In genomic region chr9:123165781-123166443, GRCm38 (mm10) we compare ENCODE assay signal across 22 mouse cellular contexts. TPM values are rescaled to one million over a fixed set of nuclear protein-coding genes. Genes with fewer than 3 reads are reported as not detected.
A peak's percentile ranks its signal among the peaks of the same experiment; 100 is the strongest.
DNase-seq lines count a peak whose midpoint lies in the region; ATAC-seq lines count a peak whose summit lies in the region.
"Had no signal": no experiment of that assay in that cellular context is flagged by ENCODE, and none has a peak within 500 bp of the region (broad histone marks: within the 10 kb centered on the region; RNA-seq: fewer than 3 reads in every experiment).

No protein-coding gene starts in this region.

- 84% methylated on average over 3 of the region's 3 CpGs for WGBS in forebrain, embryonic 14.5 days
- 85% methylated on average over 3 of the region's 3 CpGs for WGBS in forebrain, embryonic 10.5 days
- WGBS in midbrain, embryonic 16.5 days = 66% methylated on average over 3 of the region's 3 CpGs
- 86% methylated on average over 3 of the region's 3 CpGs for WGBS in midbrain, embryonic 11.5 days

- no peak overlapping the region for H3K4me3 ChIP-seq in forebrain, embryonic 14.5 days (ENCODE audit: low read depth, low read length)
- no peak overlapping the region for H3K4me3 ChIP-seq in forebrain, embryonic 10.5 days
- H3K4me3 ChIP-seq in midbrain, embryonic 16.5 days (ENCODE audit: low read depth, low read length) = no peak overlapping the region
- H3K4me3 ChIP-seq in midbrain, embryonic 11.5 days (ENCODE audit: low read depth, low read length) = no peak overlapping the region
- H3K4me3 ChIP-seq: embryonic facial prominence, embryonic 12.5 days; heart, adult 2 months; limb, embryonic 12.5 days; liver, embryonic 13.5 days; neural tube, embryonic 15.5 days had no signal

- DNase-seq in forebrain, embryonic 14.5 days (ENCODE audit: low spot score) = peak; percentile 7
- no peak for DNase-seq in forebrain, embryonic 10.5 days (ENCODE audit: extremely low spot score, low spot score)
- peak; percentile 52 to 69 for DNase-seq in kidney, adult 8-10 months
- no peak for DNase-seq in kidney, postnatal 4 days
- DNase-seq in midbrain, embryonic 11.5 days (ENCODE audit: low spot score, missing footprints) = no peak
- DNase-seq in kidney, postnatal 36 days = peak; percentile 36 to 54
- DNase-seq: cerebellum, adult 2 months; cerebellum, postnatal 36 days; gastrocnemius, postnatal 25 days; heart, adult 2 months; heart, postnatal 36 days; liver, embryonic 13.5 days; thymus, postnatal 25 days had no signal

- H3K36me3 ChIP-seq in forebrain, embryonic 14.5 days (ENCODE audit: control insufficient read depth, insufficient read depth, low read length) = no peaks in the 10 kb centered on the region
- no peaks in the 10 kb centered on the region for H3K36me3 ChIP-seq in forebrain, embryonic 10.5 days (replicated peaks)
- no peaks in the 10 kb centered on the region for H3K36me3 ChIP-seq in midbrain, embryonic 16.5 days (ENCODE audit: control insufficient read depth, insufficient read depth, low read length)
- H3K36me3 ChIP-seq in midbrain, embryonic 11.5 days (ENCODE audit: control insufficient read depth, insufficient read depth, low read length) = no peaks in the 10 kb centered on the region
- H3K36me3 ChIP-seq: embryonic facial prominence, embryonic 12.5 days; limb, embryonic 12.5 days; liver, embryonic 13.5 days; neural tube, embryonic 15.5 days had no signal

- H3K4me1 ChIP-seq in forebrain, embryonic 14.5 days (ENCODE audit: control insufficient read depth, insufficient read depth, low read length) = no peaks in the 10 kb centered on the region
- no peaks in the 10 kb centered on the region for H3K4me1 ChIP-seq in forebrain, embryonic 10.5 days
- peaks cover 5% of the 10 kb centered on the region; the same call in 1 of the 2 replicates for H3K4me1 ChIP-seq in midbrain, embryonic 16.5 days (ENCODE audit: control insufficient read depth, insufficient read depth, low read length)
- H3K4me1 ChIP-seq in midbrain, embryonic 11.5 days (ENCODE audit: control insufficient read depth, insufficient read depth, low read length) = no peaks in the 10 kb centered on the region
- H3K4me1 ChIP-seq: liver, embryonic 13.5 days; neural tube, embryonic 15.5 days had no signal

- no peaks in the 10 kb centered on the region for H3K27me3 ChIP-seq in forebrain, embryonic 14.5 days (replicated peaks; ENCODE audit: control insufficient read depth, insufficient read depth, low read length)
- no peaks in the 10 kb centered on the region for H3K27me3 ChIP-seq in forebrain, embryonic 10.5 days (ENCODE audit: poor library complexity, severe bottlenecking)
- no peaks in the 10 kb centered on the region for H3K27me3 ChIP-seq in midbrain, embryonic 16.5 days (ENCODE audit: control insufficient read depth, insufficient read depth, low read depth, low read length)
- H3K27me3 ChIP-seq in midbrain, embryonic 11.5 days (ENCODE audit: control insufficient read depth, insufficient read depth, low read length) = no peaks in the 10 kb centered on the region
- H3K27me3 ChIP-seq: CH12.LX; embryonic facial prominence, embryonic 12.5 days; limb, embryonic 12.5 days; liver, embryonic 13.5 days; neural tube, embryonic 15.5 days had no signal

- no peak overlapping the region for H3K27ac ChIP-seq in forebrain, embryonic 14.5 days (ENCODE audit: low read depth, low read length)
- H3K27ac ChIP-seq in forebrain, embryonic 10.5 days = no peak overlapping the region
- no peak overlapping the region for H3K27ac ChIP-seq in midbrain, embryonic 16.5 days (ENCODE audit: low read length)
- H3K27ac ChIP-seq in midbrain, embryonic 11.5 days (ENCODE audit: low read depth, low read length) = no peak overlapping the region
- H3K27ac ChIP-seq: embryonic facial prominence, embryonic 12.5 days; heart, adult 2 months; limb, embryonic 12.5 days; liver, embryonic 13.5 days; neural tube, embryonic 15.5 days had no signal

- no peak for ATAC-seq in forebrain, embryonic 14.5 days
- ATAC-seq in midbrain, embryonic 16.5 days = peak; percentile 66
- no peak for ATAC-seq in midbrain, embryonic 11.5 days (ENCODE audit: low FRiP score)
- ATAC-seq in erythroblast, adult 5-6 weeks (replicated peaks; ENCODE audit: low FRiP score, poor library complexity, severe bottlenecking) = no peak

- H3K9ac ChIP-seq in forebrain, embryonic 14.5 days (ENCODE audit: low read length) = no peak overlapping the region
- no peak overlapping the region for H3K9ac ChIP-seq in midbrain, embryonic 16.5 days (ENCODE audit: low read depth, low read length)
- no peak overlapping the region for H3K9ac ChIP-seq in midbrain, embryonic 11.5 days (ENCODE audit: low read length)
- H3K9ac ChIP-seq: embryonic facial prominence, embryonic 12.5 days; limb, embryonic 12.5 days; liver, embryonic 13.5 days; neural tube, embryonic 15.5 days had no signal

- H3K4me2 ChIP-seq in forebrain, embryonic 14.5 days (ENCODE audit: low read length) = no peak overlapping the region
- H3K4me2 ChIP-seq in midbrain, embryonic 16.5 days (ENCODE audit: low read length) = no peak overlapping the region
- H3K4me2 ChIP-seq in midbrain, embryonic 11.5 days = no peak overlapping the region
- H3K4me2 ChIP-seq: embryonic facial prominence, embryonic 12.5 days; limb, embryonic 12.5 days; liver, embryonic 13.5 days; neural tube, embryonic 15.5 days had no signal

- no peaks in the 10 kb centered on the region for H3K9me3 ChIP-seq in forebrain, embryonic 14.5 days (replicated peaks; ENCODE audit: control insufficient read depth, low read length)
- H3K9me3 ChIP-seq in forebrain, embryonic 10.5 days = no peaks in the 10 kb centered on the region
- no peaks in the 10 kb centered on the region for H3K9me3 ChIP-seq in midbrain, embryonic 16.5 days (replicated peaks; ENCODE audit: control insufficient read depth, low read length, poor library complexity, severe bottlenecking)
- H3K9me3 ChIP-seq in midbrain, embryonic 11.5 days (ENCODE audit: control insufficient read depth, low read length) = no peaks in the 10 kb centered on the region
- H3K9me3 ChIP-seq: embryonic facial prominence, embryonic 12.5 days; limb, embryonic 12.5 days; liver, embryonic 13.5 days; neural tube, embryonic 15.5 days had no signal

RNA-seq across cellular contexts. Expression of gene Clec3b, which starts 15.2 kb away (rescaled TPM):
- 0.36 TPM in 1 of 2 replicates, not detected in the other for polyA plus RNA-seq in forebrain, embryonic 14.5 days (2014; fragmentation: Nextera tagmentation; extraction: Ambion mirVana)
- polyA plus RNA-seq in forebrain, embryonic 10.5 days (2016; fragmentation: Nextera tagmentation; extraction: Ambion mirVana) = 0.32 TPM in 1 of 2 replicates, not detected in the other
- 2.2 and 3.6 TPM in 2 replicates for polyA plus RNA-seq in midbrain, embryonic 16.5 days (2015; fragmentation: Nextera tagmentation; extraction: Ambion mirVana)
- polyA plus RNA-seq in midbrain, embryonic 11.5 days (2014; fragmentation: Nextera tagmentation; extraction: Ambion mirVana) = not detected in 2 replicates
- total RNA-seq in erythroblast, adult 5-6 weeks (2015; ENCODE audit: low replicate concordance) = not detected in 2 replicates
- not detected in 2 replicates for total RNA-seq in erythroblast, adult 5-6 weeks (2017; ENCODE audit: low replicate concordance)
- total RNA-seq: CH12.LX; megakaryocyte progenitor cell, adult 5-6 weeks; MEL had no signal
- polyA plus RNA-seq: heart, embryonic 14.5 days; limb, embryonic 12.5 days had no signal

RNA-seq across cellular contexts. Expression of gene Cdcp1, which starts 49.9 kb away (rescaled TPM):
- 0.05 and 0.06 TPM in 2 replicates for polyA plus RNA-seq in forebrain, embryonic 14.5 days (2014; fragmentation: Nextera tagmentation; extraction: Ambion mirVana)
- polyA plus RNA-seq in forebrain, embryonic 10.5 days (2016; fragmentation: Nextera tagmentation; extraction: Ambion mirVana) = 1.8 TPM in 2 replicates
- 0.07 and 0.19 TPM in 2 replicates for polyA plus RNA-seq in midbrain, embryonic 16.5 days (2015; fragmentation: Nextera tagmentation; extraction: Ambion mirVana)
- 0.11 and 0.29 TPM in 2 replicates for polyA plus RNA-seq in midbrain, embryonic 11.5 days (2014; fragmentation: Nextera tagmentation; extraction: Ambion mirVana)
- not detected in 2 replicates for total RNA-seq in erythroblast, adult 5-6 weeks (2015; ENCODE audit: low replicate concordance)
- total RNA-seq in erythroblast, adult 5-6 weeks (2017; ENCODE audit: low replicate concordance) = not detected in 2 replicates
- total RNA-seq: gastrocnemius, postnatal 25 days; MEL had no signal

RNA-seq across cellular contexts. Expression of gene Exosc7, which starts 52.9 kb away (rescaled TPM):
- polyA plus RNA-seq in forebrain, embryonic 14.5 days (2014; fragmentation: Nextera tagmentation; extraction: Ambion mirVana) = 103 and 108 TPM in 2 replicates
- 166 and 168 TPM in 2 replicates for polyA plus RNA-seq in forebrain, embryonic 10.5 days (2016; fragmentation: Nextera tagmentation; extraction: Ambion mirVana)
- polyA plus RNA-seq in midbrain, embryonic 16.5 days (2015; fragmentation: Nextera tagmentation; extraction: Ambion mirVana) = 71.4 and 73.1 TPM in 2 replicates
- 115 and 129 TPM in 2 replicates for polyA plus RNA-seq in midbrain, embryonic 11.5 days (2014; fragmentation: Nextera tagmentation; extraction: Ambion mirVana)
- 6.5 and 12.3 TPM in 2 replicates for total RNA-seq in erythroblast, adult 5-6 weeks (2015; ENCODE audit: low replicate concordance)
- total RNA-seq in erythroblast, adult 5-6 weeks (2017; ENCODE audit: low replicate concordance) = 12.9 and 24.5 TPM in 2 replicates

RNA-seq across cellular contexts. Expression of gene Zdhhc3, which starts 52.9 kb away (rescaled TPM):
- polyA plus RNA-seq in forebrain, embryonic 14.5 days (2014; fragmentation: Nextera tagmentation; extraction: Ambion mirVana) = 50.7 and 51.2 TPM in 2 replicates
- 83.6 and 85.8 TPM in 2 replicates for polyA plus RNA-seq in forebrain, embryonic 10.5 days (2016; fragmentation: Nextera tagmentation; extraction: Ambion mirVana)
- 83.8 and 84.9 TPM in 2 replicates for polyA plus RNA-seq in midbrain, embryonic 16.5 days (2015; fragmentation: Nextera tagmentation; extraction: Ambion mirVana)
- 60.3 and 68.4 TPM in 2 replicates for polyA plus RNA-seq in midbrain, embryonic 11.5 days (2014; fragmentation: Nextera tagmentation; extraction: Ambion mirVana)
- 11.7 and 24.9 TPM in 2 replicates for total RNA-seq in erythroblast, adult 5-6 weeks (2015; ENCODE audit: low replicate concordance)
- total RNA-seq in erythroblast, adult 5-6 weeks (2017; ENCODE audit: low replicate concordance) = 8.4 and 15.1 TPM in 2 replicates

Comparison
In these comparisons a context has a peak if more than half of its experiments do, and no peak if none do; other contexts are left out.
1. DNase-seq: peak in forebrain, embryonic 14.5 days (single experiment), kidney, adult 8-10 months (2 of 2) and kidney, postnatal 36 days (2 of 2); none in forebrain, embryonic 10.5 days (single experiment), kidney, postnatal 4 days (0 of 2) and midbrain, embryonic 11.5 days (single experiment).